10 mouse cellular contexts compared by ENCODE assay signal in the genomic region with DNA sequence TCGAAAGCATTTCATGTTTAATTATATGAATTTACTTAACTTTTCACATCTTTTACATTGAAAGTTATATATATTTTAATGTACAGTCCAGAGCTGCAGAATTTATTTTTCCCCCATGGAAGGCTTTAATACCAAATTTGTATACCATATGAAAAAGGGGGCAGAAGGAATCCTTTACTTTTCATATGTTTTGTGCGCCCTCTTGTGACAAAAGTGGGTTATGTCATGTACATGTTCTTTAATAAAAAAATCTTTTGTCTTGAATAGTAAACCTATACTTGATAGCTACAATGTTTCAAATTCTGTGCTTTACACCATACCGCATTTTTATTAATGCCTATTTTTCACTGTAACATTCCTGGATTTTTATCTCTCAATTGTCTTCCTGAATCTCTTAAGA.
A peak's percentile ranks its signal among the peaks of the same experiment; 100 is the strongest.
DNase-seq lines count a peak whose midpoint lies in the region.
"Had no signal": no experiment of that assay in that cellular context is flagged by ENCODE, and none has a peak within 500 bp of the region (broad histone marks: within the 10 kb centered on the region; RNA-seq: fewer than 3 reads in every experiment).

No protein-coding gene starts in this region.

- peak; percentile 5 for DNase-seq in cerebellum, adult 9-10 months
- no peak for DNase-seq in cerebellum, adult 9-11 months
- DNase-seq in kidney, postnatal 36 days: peak; percentile 1 to 4
- DNase-seq in kidney, adult 11 months: no peak
- peak; percentile 3 for DNase-seq in right cerebral cortex, postnatal 4 days
- no peak for DNase-seq in right cerebral cortex, postnatal 25 days
- peak; percentile 40 for DNase-seq in retina, postnatal 1 day
- DNase-seq in heart, postnatal 25 days (ENCODE audit: low spot score): no peak
- DNase-seq: liver, embryonic 13.5 days; thymus, postnatal 36 days had no signal

- intact Hi-C loops in heart, postnatal 25 days (cut with DNase I): loop anchor here (5.0 to 10.0 kb wide), 2 partner anchors 83 to 231 kb away; a partner anchor contains a TSS

Comparison
In these comparisons a context has a peak if more than half of its experiments do, and no peak if none do; other contexts are left out.
1. DNase-seq: peak in cerebellum, adult 9-10 months (single experiment), kidney, postnatal 36 days (2 of 2), right cerebral cortex, postnatal 4 days (single experiment) and retina, postnatal 1 day (single experiment); none in cerebellum, adult 9-11 months (single experiment), kidney, adult 11 months (single experiment), right cerebral cortex, postnatal 25 days (single experiment) and heart, postnatal 25 days (single experiment).